Mouse (Mus musculus) limb, embryonic 15.5 days (tissue): Measurements from ENCODE around the gene Cntln. TPM values are rescaled to one million over a fixed set of nuclear protein-coding genes. Genes with fewer than 3 reads are reported as not detected.
A peak's percentile ranks its signal among the peaks of the same experiment; 100 is the strongest.

Source experiments
- ATAC-seq: fragments of 200-750 bp; cut with Nextera tagmentation; 2 replicates; pipeline ENCODE4 v1.8.0; 2017; ENCODE audit warnings: low read depth, moderate TSS enrichment; ENCODE audit not compliant: insufficient number of reproducible peaks, low FRiP score, low TSS enrichment
- H3K27ac ChIP-seq: fragments of 300-500 bp; sonication (generic); 2 replicates; pipeline ENCODE4 v1.5.1; 2015; ENCODE audit warnings: moderate library complexity, mild to moderate bottlenecking, inconsistent platforms
- H3K27me3 ChIP-seq: fragments of 300-500 bp; sonication (generic); 2 replicates; pipeline ENCODE4 v1.6.1; 2015; ENCODE audit warnings: inconsistent platforms
- H3K36me3 ChIP-seq: fragments of 300-500 bp; sonication (generic); 2 replicates; pipeline ENCODE4 v1.6.1; 2015; ENCODE audit warnings: inconsistent platforms
- H3K4me1 ChIP-seq: fragments of 300-500 bp; sonication (generic); 2 replicates; pipeline ENCODE4 v1.6.1; 2015; ENCODE audit warnings: inconsistent platforms
- H3K4me2 ChIP-seq: fragments of 300-500 bp; sonication (generic); 2 replicates; pipeline ENCODE4 v1.6.1; 2015; ENCODE audit warnings: mild to moderate bottlenecking, inconsistent platforms
- H3K4me3 ChIP-seq: fragments of 300-500 bp; sonication (generic); 2 replicates; pipeline ENCODE4 v1.5.1; 2015; ENCODE audit warnings: mild to moderate bottlenecking, inconsistent platforms
- H3K9ac ChIP-seq: fragments of 300-500 bp; sonication (generic); 2 replicates; pipeline ENCODE4 v1.6.1; 2015; ENCODE audit warnings: inconsistent platforms
- H3K9me3 ChIP-seq: fragments of 300-500 bp; sonication (generic); 2 replicates; pipeline ENCODE4 v1.6.1; 2016; ENCODE audit warnings: inconsistent platforms
- WGBS: fragments of 180-500 bp; shearing (Covaris S2); methylation state at CpG from one replicate; pipeline ENCODE4 v1.1.7; 2015; 5-methylcytosine and 5-hydroxymethylcytosine counted together
- polyA plus RNA-seq: library from polyadenylated mRNA; unstranded; fragments of >200 nt; fragmentation: Nextera tagmentation; extraction: Ambion mirVana; gene quantifications from 2 replicates; pipeline ENCODE4 v1.2.1, GENCODE M21; 2015

Gene Cntln
- polyA plus RNA-seq, 1 experiment from 2014 or later, result 11.2 TPM

- ATAC-seq, result no peak
- 45% methylated on average over 2 of the region's 2 CpGs for WGBS
- H3K9ac ChIP-seq, result no peak overlapping the region
- no peaks in the 10 kb centered on the region for H3K27me3 ChIP-seq
- no peaks in the 10 kb centered on the region for H3K36me3 ChIP-seq
- no peak overlapping the region for H3K27ac ChIP-seq
- H3K4me2 ChIP-seq, result no peak overlapping the region
- H3K4me3 ChIP-seq, result no peak overlapping the region
- H3K4me1 ChIP-seq, result no peaks in the 10 kb centered on the region
- H3K9me3 ChIP-seq, result no peaks in the 10 kb centered on the region
These were observed 177.6 kb downstream of the Cntln start for GRCm38 (mm10) chr4:85061676-85062075.

DNA sequence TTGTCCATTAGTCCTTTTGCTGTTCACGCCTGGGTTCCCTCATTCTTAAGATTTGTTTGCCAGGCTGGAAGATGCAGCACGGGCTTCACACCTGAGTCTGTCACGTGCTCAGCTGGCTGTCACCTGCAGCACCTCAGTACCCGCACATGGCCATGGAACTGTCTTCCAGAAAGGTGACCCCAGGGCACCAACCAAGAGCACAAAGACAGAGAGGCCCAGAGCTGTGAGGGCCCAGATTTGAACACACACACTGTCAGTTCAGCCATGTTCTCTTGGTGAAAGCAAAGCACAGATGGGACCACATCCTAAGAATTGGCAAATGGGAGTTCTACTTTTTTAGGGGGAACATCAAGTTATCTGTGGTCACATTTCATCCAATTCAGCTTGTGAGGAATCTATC is 211.9 kb downstream of the Cntln start:
- H3K4me2 ChIP-seq, result no peak overlapping the region

GRCm38 (mm10) chr4:85096682-85097081 is 212.6 kb downstream of the Cntln start:
- H3K36me3 ChIP-seq, result no peaks in the 10 kb centered on the region
- no peaks in the 10 kb centered on the region for H3K4me1 ChIP-seq
- no peak for ATAC-seq
- H3K4me2 ChIP-seq, result no peak overlapping the region
- 15% methylated on average over 7 of the region's 7 CpGs for WGBS
- no peak overlapping the region for H3K4me3 ChIP-seq
- H3K27ac ChIP-seq, result no peak overlapping the region
- no peaks in the 10 kb centered on the region for H3K9me3 ChIP-seq
- no peak overlapping the region for H3K9ac ChIP-seq
- H3K27me3 ChIP-seq, result no peaks in the 10 kb centered on the region

More for the DNA sequence above, 211.9 kb downstream of the Cntln start:
- no peaks in the 10 kb centered on the region for H3K4me1 ChIP-seq
- no peaks in the 10 kb centered on the region for H3K27me3 ChIP-seq
- H3K36me3 ChIP-seq, result no peaks in the 10 kb centered on the region
- H3K4me3 ChIP-seq, result no peak overlapping the region
- no peak overlapping the region for H3K27ac ChIP-seq
- H3K9ac ChIP-seq, result no peak overlapping the region
- no peak for ATAC-seq
- 90% methylated on average over 4 of the region's 4 CpGs for WGBS
- no peaks in the 10 kb centered on the region for H3K9me3 ChIP-seq

- no peaks in the 10 kb centered on the region for H3K36me3 ChIP-seq
- H3K9me3 ChIP-seq, result no peaks in the 10 kb centered on the region
- no peak overlapping the region for H3K9ac ChIP-seq
- H3K4me1 ChIP-seq, result no peaks in the 10 kb centered on the region
- no peak overlapping the region for H3K27ac ChIP-seq
- no peak overlapping the region for H3K4me3 ChIP-seq
- 91% methylated on average over 4 of the region's 4 CpGs for WGBS
- no peaks in the 10 kb centered on the region for H3K27me3 ChIP-seq
- ATAC-seq, result no peak
- no peak overlapping the region for H3K4me2 ChIP-seq
These were observed 218.1 kb downstream of the Cntln start for GRCm38 (mm10) chr4:85102168-85102567.

DNA sequence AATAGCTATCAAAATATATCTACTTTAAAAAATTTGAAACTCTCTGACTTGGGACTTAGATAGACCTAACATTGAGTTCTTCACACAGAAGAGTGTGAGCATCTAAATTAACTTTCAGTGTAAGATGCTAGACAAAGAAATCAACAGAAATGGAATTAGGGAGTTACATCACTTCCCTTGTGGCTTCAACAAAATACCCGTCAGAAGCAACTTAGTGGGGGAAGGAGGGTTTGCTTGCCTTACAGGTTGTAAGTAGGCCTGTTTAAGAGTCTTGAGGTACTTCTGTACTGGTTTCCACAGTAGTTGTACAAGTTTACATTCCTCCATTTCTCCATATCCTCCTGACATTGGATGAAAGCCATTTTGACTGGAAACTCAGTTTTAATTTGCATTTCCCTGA is 222.3 kb downstream of the Cntln start:
- Histone ChIP-seq H3K4me2 (no peak overlapping the region), H3K27me3 (no peaks in the 10 kb centered on the region), H3K4me1 (no peaks in the 10 kb centered on the region), H3K27ac (no peak overlapping the region), H3K9ac (no peak overlapping the region), H3K4me3 (no peak overlapping the region), H3K36me3 (no peaks in the 10 kb centered on the region), H3K9me3 (no peaks in the 10 kb centered on the region)
- 72% methylated on average over 1 of the region's 1 CpGs for WGBS
- ATAC-seq, result no peak

- 86% methylated on average over 2 of the region's 2 CpGs for WGBS
- Histone ChIP-seq H3K4me1 (no peaks in the 10 kb centered on the region), H3K4me2 (no peak overlapping the region), H3K27ac (no peak overlapping the region), H3K9me3 (no peaks in the 10 kb centered on the region), H3K4me3 (no peak overlapping the region), H3K9ac (no peak overlapping the region), H3K27me3 (no peaks in the 10 kb centered on the region), H3K36me3 (no peaks in the 10 kb centered on the region)
- no peak for ATAC-seq
These were observed 222.9 kb downstream of the Cntln start for GRCm38 (mm10) chr4:85106961-85107360.

GRCm38 (mm10) chr4:85120271-85120670 is 236.2 kb downstream of the Cntln start:
- no peak overlapping the region for H3K4me2 ChIP-seq
- H3K4me1 ChIP-seq, result no peaks in the 10 kb centered on the region
- WGBS, result 64% methylated on average over 3 of the region's 3 CpGs
- no peak overlapping the region for H3K4me3 ChIP-seq
- no peaks in the 10 kb centered on the region for H3K9me3 ChIP-seq
- no peaks in the 10 kb centered on the region for H3K36me3 ChIP-seq
- no peak overlapping the region for H3K27ac ChIP-seq
- ATAC-seq, result no peak
- H3K9ac ChIP-seq, result no peak overlapping the region
- no peaks in the 10 kb centered on the region for H3K27me3 ChIP-seq

DNA sequence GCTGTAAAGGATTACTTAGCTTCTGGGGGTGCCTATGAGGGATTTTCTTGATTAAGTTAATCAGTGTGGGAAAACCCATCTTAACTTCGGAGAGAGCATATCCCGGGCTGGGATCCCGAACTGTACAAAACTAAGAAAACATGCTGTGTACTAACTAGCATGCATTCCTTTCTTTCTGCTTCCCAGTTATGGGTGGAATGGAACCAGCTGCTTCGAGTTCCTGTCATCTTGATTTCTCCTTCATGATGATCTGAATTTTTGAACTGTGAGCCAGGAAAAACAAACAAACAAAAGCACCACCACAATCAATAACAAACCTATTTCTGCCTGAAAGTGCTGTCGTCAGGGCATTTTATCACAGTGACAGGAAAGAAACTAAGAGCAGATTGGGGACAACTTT is 265.6 kb downstream of the Cntln start:
- Histone ChIP-seq H3K9ac (no peak overlapping the region), H3K4me2 (no peak overlapping the region), H3K27ac (no peak overlapping the region), H3K9me3 (no peaks in the 10 kb centered on the region), H3K27me3 (no peaks in the 10 kb centered on the region), H3K36me3 (no peaks in the 10 kb centered on the region), H3K4me3 (no peak overlapping the region), H3K4me1 (no peaks in the 10 kb centered on the region)
- ATAC-seq, result no peak
- WGBS, result 64% methylated on average over 5 of the region's 5 CpGs

DNA sequence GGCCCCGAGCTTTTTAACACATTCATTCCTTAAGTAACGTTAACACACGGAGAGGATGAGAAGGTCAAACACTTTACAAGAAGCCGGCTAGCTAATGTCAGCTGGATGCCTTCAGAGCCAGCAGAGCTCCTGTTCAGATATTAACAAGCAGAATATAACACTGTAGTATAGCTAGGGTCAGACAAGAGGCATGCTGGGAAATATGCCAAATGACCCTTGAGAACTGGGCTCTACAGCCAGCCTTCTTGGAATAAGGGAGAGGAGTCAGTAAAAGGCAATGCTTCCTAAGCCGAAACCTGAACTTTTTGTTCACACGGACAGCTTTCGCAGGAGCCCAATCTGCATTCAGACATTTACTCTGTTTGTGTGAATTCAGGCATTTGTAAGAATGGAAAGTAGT is 267.8 kb downstream of the Cntln start:
- WGBS, result 72% methylated on average over 7 of the region's 7 CpGs

GRCm38 (mm10) chr4:85154361-85154760 is 270.3 kb downstream of the Cntln start:
- H3K4me3 ChIP-seq, result no peak overlapping the region
- H3K27me3 ChIP-seq, result no peaks in the 10 kb centered on the region
- H3K4me1 ChIP-seq, result no peaks in the 10 kb centered on the region
- no peak overlapping the region for H3K4me2 ChIP-seq
- no peaks in the 10 kb centered on the region for H3K9me3 ChIP-seq
- H3K27ac ChIP-seq, result no peak overlapping the region
- WGBS, result 69% methylated on average over 1 of the region's 1 CpGs
- no peak for ATAC-seq
- no peak overlapping the region for H3K9ac ChIP-seq
- H3K36me3 ChIP-seq, result no peaks in the 10 kb centered on the region

More for the DNA sequence above, 267.8 kb downstream of the Cntln start:
- Histone ChIP-seq H3K4me2 (no peak overlapping the region), H3K4me1 (no peaks in the 10 kb centered on the region), H3K9ac (no peak overlapping the region), H3K27ac (no peak overlapping the region), H3K9me3 (no peaks in the 10 kb centered on the region), H3K4me3 (no peak overlapping the region), H3K27me3 (no peaks in the 10 kb centered on the region), H3K36me3 (no peaks in the 10 kb centered on the region)
- ATAC-seq, result no peak

DNA sequence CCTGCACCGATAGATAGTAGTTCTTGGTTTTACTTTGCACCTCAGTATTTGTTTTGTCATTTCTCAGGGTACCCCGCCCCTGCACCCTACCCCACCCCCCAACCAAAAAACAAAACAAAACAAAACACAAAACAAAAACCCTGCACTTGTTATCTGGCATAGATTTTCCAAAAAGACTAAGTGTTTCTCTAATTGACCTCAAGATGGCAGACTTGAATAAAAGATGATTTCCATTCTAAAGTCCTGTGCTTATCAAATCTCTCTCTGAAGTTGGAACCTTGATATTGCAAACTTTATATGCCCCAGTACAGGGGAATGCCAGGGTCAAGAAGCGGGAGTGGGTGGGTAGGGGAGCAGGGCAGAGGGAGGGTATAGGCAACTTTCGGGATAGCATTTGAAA is 277.0 kb downstream of the Cntln start:
- no peaks in the 10 kb centered on the region for H3K36me3 ChIP-seq
- no peaks in the 10 kb centered on the region for H3K9me3 ChIP-seq
- WGBS, result 63% methylated on average over 4 of the region's 4 CpGs
- peaks cover 3% of the 10 kb centered on the region; the same call in 1 of the 2 replicates for H3K4me1 ChIP-seq
- H3K9ac ChIP-seq, result no peak overlapping the region
- H3K27me3 ChIP-seq, result no peaks in the 10 kb centered on the region; the same call in 1 of the 2 replicates
- H3K4me2 ChIP-seq, result no peak overlapping the region
- ATAC-seq, result no peak
- H3K4me3 ChIP-seq, result no peak overlapping the region
- H3K27ac ChIP-seq, result no peak overlapping the region

DNA sequence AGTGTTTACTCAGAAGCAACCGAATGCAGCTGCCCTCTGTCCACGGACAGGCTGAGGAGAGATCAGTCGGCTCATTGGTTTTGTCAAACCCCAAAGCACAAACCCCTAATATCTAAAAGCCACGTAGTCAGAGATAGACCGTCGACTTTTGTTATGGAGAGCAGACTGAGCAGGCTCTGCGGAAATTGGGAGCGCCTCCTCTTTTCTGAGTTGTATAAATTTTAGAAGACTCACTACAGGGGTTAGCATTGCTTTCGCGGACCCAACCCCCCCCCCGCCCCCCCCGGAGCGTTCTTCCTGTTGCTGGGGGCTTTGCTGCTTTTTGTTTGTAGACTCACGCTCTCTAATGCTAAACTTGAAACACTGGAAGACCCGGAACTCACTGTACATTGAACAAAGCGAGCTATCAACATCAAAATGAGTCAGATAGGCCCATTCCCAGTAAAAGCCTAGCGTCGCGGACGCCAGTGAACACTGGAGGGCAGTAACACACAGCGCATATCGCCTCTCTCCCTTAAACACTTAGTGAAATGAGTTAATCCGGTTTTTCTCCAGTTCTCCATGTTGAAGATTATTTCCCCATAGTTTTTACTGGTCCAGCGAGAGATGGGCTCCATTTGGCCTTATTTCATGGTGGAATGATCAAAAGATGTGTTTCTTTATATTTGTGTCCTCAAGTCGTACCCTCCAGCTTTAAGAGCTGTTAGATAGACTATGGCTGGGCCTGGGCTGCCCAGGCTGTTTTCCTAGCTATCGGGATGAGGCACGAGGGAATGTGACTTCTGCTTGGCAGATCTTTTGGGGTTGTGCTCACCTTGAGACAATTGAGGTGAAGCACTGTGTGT is 278.6 kb downstream of the Cntln start:
- H3K27ac ChIP-seq, result no peak overlapping the region
- no peak overlapping the region for H3K4me3 ChIP-seq
- H3K9me3 ChIP-seq, result no peaks in the 10 kb centered on the region
- WGBS, result 30% methylated on average over 27 of the region's 27 CpGs
- no peak for ATAC-seq
- H3K4me1 ChIP-seq, result peaks cover 3% of the 10 kb centered on the region; the same call in 1 of the 2 replicates
- no peaks in the 10 kb centered on the region; the same call in 1 of the 2 replicates for H3K27me3 ChIP-seq
- no peak overlapping the region for H3K9ac ChIP-seq
- H3K36me3 ChIP-seq, result no peaks in the 10 kb centered on the region
- H3K4me2 ChIP-seq, result 0 out of 2 replicates have a peak overlapping the region, but pooled peaks have one; percentile 12
